Mouse (Mus musculus): ENCODE results near the gene Txndc12. TPM values are rescaled to one million over a fixed set of nuclear protein-coding genes. Genes with fewer than 3 reads are reported as not detected.

The Txndc12 gene
- total and polyA plus RNA-seq, 2 experiments from 2014 or later: 37.7 to 73.5 TPM

- DNase-seq (ENCODE audit: low spot score) (no peak), ATAC-seq (ENCODE audit: insufficient read depth, low read depth) (no peak)
- Histone ChIP-seq H3K4me1 (ENCODE audit: control insufficient read depth, insufficient read depth) (peaks cover 7% of the 10 kb centered on the region; the same call in 1 of the 2 replicates), H3K27me3 (ENCODE audit: control insufficient read depth, insufficient read depth, low read length) (no peaks in the 10 kb centered on the region), H3K36me3 (replicated peaks; ENCODE audit: control insufficient read depth, insufficient read depth, low read length) (peaks cover 66% of the 10 kb centered on the region), H3K4me3 (ENCODE audit: low read depth, low read length) (no peak overlapping the region), H3K27ac (ENCODE audit: low read depth) (no peak overlapping the region), H3K9me3 (replicated peaks; ENCODE audit: control insufficient read depth, low read length) (no peaks in the 10 kb centered on the region), H3K4me2 (ENCODE audit: low read depth, low read length) (no peak overlapping the region), H3K9ac (replicated peaks; ENCODE audit: low read depth, low read length) (no peak overlapping the region)
- TF ChIP-seq EP300 (IDR thresholded peaks at IDR 0.05; ENCODE audit: low read depth): no peak
- no peak for TF ChIP-seq CTCF (IDR thresholded peaks at IDR 0.05; ENCODE audit: low read depth)
- WGBS: 91% methylated on average over 2 of the region's 2 CpGs
These were observed 7.8 kb upstream of the Txndc12 start for GRCm38 (mm10) chr4:108826643-108827042.

- WGBS: 61% methylated on average over 1 of the region's 1 CpGs
- peaks cover 30% of the 10 kb centered on the region; the same call in 1 of the 2 replicates for H3K36me3 ChIP-seq (replicated peaks; ENCODE audit: control insufficient read depth, insufficient read depth, low read length)
- no peaks in the 10 kb centered on the region for H3K27me3 ChIP-seq (ENCODE audit: control insufficient read depth, insufficient read depth, low read length)
- H3K4me1 ChIP-seq (ENCODE audit: control insufficient read depth, insufficient read depth): peaks cover 17% of the 10 kb centered on the region; the same call in 1 of the 2 replicates
- H3K9me3 ChIP-seq (replicated peaks; ENCODE audit: control insufficient read depth, low read length): no peaks in the 10 kb centered on the region
- TF ChIP-seq EP300 (IDR thresholded peaks at IDR 0.05; ENCODE audit: low read depth) (no peak), CTCF (IDR thresholded peaks at IDR 0.05; ENCODE audit: low read depth) (no peak)
- 0 out of 2 replicates have a peak overlapping the region, but pooled peaks have one; percentile 16 for H3K9ac ChIP-seq (replicated peaks; ENCODE audit: low read depth, low read length)
- peak overlapping the region; percentile 84 for H3K4me2 ChIP-seq (ENCODE audit: low read depth, low read length)
- DNase-seq (ENCODE audit: low spot score) (peak; percentile 11), ATAC-seq (ENCODE audit: insufficient read depth, low read depth) (no peak)
- H3K4me3 ChIP-seq (ENCODE audit: low read depth, low read length): peak overlapping the region; percentile 84; the same call in 1 of the 2 replicates
- H3K27ac ChIP-seq (ENCODE audit: low read depth): peak overlapping the region; percentile 58
These were observed 3.7 kb upstream of the Txndc12 start for GRCm38 (mm10) chr4:108830698-108831097.

GRCm38 (mm10) chr4:108832916-108833827 is 1.2 kb upstream of the Txndc12 start, which contains the start of gene Btf3l4:
Gene Btf3l4 (minus strand): TSS chr4:108833614.
- H3K9me3 ChIP-seq (replicated peaks; ENCODE audit: control insufficient read depth, low read length): no peaks in the 10 kb centered on the region
- peak within 1 kb of the TSS; percentile 84 for H3K4me2 ChIP-seq (ENCODE audit: low read depth, low read length)
- peaks cover 10% of the 10 kb centered on the region; the same call in 1 of the 2 replicates for H3K36me3 ChIP-seq (replicated peaks; ENCODE audit: control insufficient read depth, insufficient read depth, low read length)
- H3K27ac ChIP-seq (ENCODE audit: low read depth): peak within 1 kb of the TSS; percentile 99
- ATAC-seq (ENCODE audit: insufficient read depth, low read depth): peak; percentile 92
- WGBS: 1% methylated on average over 60 of the region's 73 CpGs
- peak; percentile 95 for DNase-seq (ENCODE audit: low spot score)
- peak within 1 kb of the TSS; percentile 96 for H3K9ac ChIP-seq (replicated peaks; ENCODE audit: low read depth, low read length)
- H3K4me1 ChIP-seq (ENCODE audit: control insufficient read depth, insufficient read depth): peaks cover 36% of the 10 kb centered on the region
- TF ChIP-seq EP300 (IDR thresholded peaks at IDR 0.05; ENCODE audit: low read depth): no peak
- no peak for TF ChIP-seq CTCF (IDR thresholded peaks at IDR 0.05; ENCODE audit: low read depth)
- H3K4me3 ChIP-seq (ENCODE audit: low read depth, low read length): peak within 1 kb of the TSS; percentile 84
- no peaks in the 10 kb centered on the region for H3K27me3 ChIP-seq (ENCODE audit: control insufficient read depth, insufficient read depth, low read length)

GRCm38 (mm10) chr4:108833828-108834114 is 630 bp upstream of the Txndc12 start:
- Histone ChIP-seq H3K27ac (ENCODE audit: low read depth) (peak overlapping the region; percentile 99), H3K27me3 (ENCODE audit: control insufficient read depth, insufficient read depth, low read length) (no peaks in the 10 kb centered on the region), H3K9me3 (replicated peaks; ENCODE audit: control insufficient read depth, low read length) (no peaks in the 10 kb centered on the region), H3K9ac (replicated peaks; ENCODE audit: low read depth, low read length) (peak overlapping the region; percentile 96), H3K36me3 (replicated peaks; ENCODE audit: control insufficient read depth, insufficient read depth, low read length) (peaks cover 7% of the 10 kb centered on the region; the same call in 1 of the 2 replicates), H3K4me2 (ENCODE audit: low read depth, low read length) (peak overlapping the region; percentile 84), H3K4me3 (ENCODE audit: low read depth, low read length) (peak overlapping the region; percentile 84), H3K4me1 (ENCODE audit: control insufficient read depth, insufficient read depth) (peaks cover 42% of the 10 kb centered on the region)
- ATAC-seq (ENCODE audit: insufficient read depth, low read depth) (no peak), DNase-seq (ENCODE audit: low spot score) (no peak)
- no peak for TF ChIP-seq EP300 (IDR thresholded peaks at IDR 0.05; ENCODE audit: low read depth)
- no peak for TF ChIP-seq CTCF (IDR thresholded peaks at IDR 0.05; ENCODE audit: low read depth)
- 0% methylated on average over 6 of the region's 6 CpGs for WGBS

- Histone ChIP-seq H3K27ac (ENCODE audit: low read depth) (peak overlapping the region; percentile 99), H3K4me3 (ENCODE audit: low read depth, low read length) (peak overlapping the region; percentile 84), H3K36me3 (replicated peaks; ENCODE audit: control insufficient read depth, insufficient read depth, low read length) (0 out of 2 replicates have a peak, but pooled peaks cover 3% of the 10 kb centered on the region), H3K27me3 (ENCODE audit: control insufficient read depth, insufficient read depth, low read length) (no peaks in the 10 kb centered on the region), H3K4me2 (ENCODE audit: low read depth, low read length) (peak overlapping the region; percentile 84), H3K9ac (replicated peaks; ENCODE audit: low read depth, low read length) (peak overlapping the region; percentile 96), H3K9me3 (replicated peaks; ENCODE audit: control insufficient read depth, low read length) (no peaks in the 10 kb centered on the region), H3K4me1 (ENCODE audit: control insufficient read depth, insufficient read depth) (peaks cover 43% of the 10 kb centered on the region)
- ATAC-seq (ENCODE audit: insufficient read depth, low read depth) (no peak), DNase-seq (ENCODE audit: low spot score) (peak; percentile 17)
- under 1% methylated on average over 15 of the region's 15 CpGs for WGBS
- TF ChIP-seq EP300 (IDR thresholded peaks at IDR 0.05; ENCODE audit: low read depth) (no peak), CTCF (IDR thresholded peaks at IDR 0.05; ENCODE audit: low read depth) (no peak)
These were observed 540 bp downstream of the Txndc12 start for GRCm38 (mm10) chr4:108834971-108835311.

Data from heart, postnatal 0 days (tissue).